Mouse (Mus musculus): ENCODE data around the gene Eif4e2. TPM values are rescaled to one million over a fixed set of nuclear protein-coding genes. Genes with fewer than 3 reads are reported as not detected.

Eif4e2 gene
- total RNA-seq (2021), result 10 to 100 TPM; 76.6 to 85.7 TPM
- long read RNA-seq, experiment 1, transcript Eif4e2-202 (7 exons, 3,394 nt), result minor isoform, 5 of 63 reads
- long read RNA-seq, experiment 1, transcript Eif4e2-203 (6 exons, 1,569 nt), result major isoform, 8 of 63 reads
- long read RNA-seq, experiment 1, transcript Eif4e2-204 (7 exons, 1,119 nt), result minor isoform, 6 of 63 reads
- long read RNA-seq, experiment 1, partial matches to known transcripts, result 3 of 63 reads
- long read RNA-seq, experiment 1, other reads (novel, unspliced or antisense), result 35 of 63 reads
- long read RNA-seq, experiment 2, transcript Eif4e2-202 (7 exons, 3,394 nt), result minor isoform, 15 of 151 reads
- long read RNA-seq, experiment 2, transcript Eif4e2-204 (7 exons, 1,119 nt), result major isoform, 35 of 151 reads
- long read RNA-seq, experiment 2, transcript Eif4e2-207 (8 exons, 3,473 nt), result minor isoform, 9 of 151 reads
- long read RNA-seq, experiment 2, transcript Eif4e2-206 (7 exons, 1,807 nt), result minor isoform, 16 of 151 reads
- long read RNA-seq, experiment 2, partial matches to known transcripts, result 3 of 151 reads
- long read RNA-seq, experiment 2, other reads (novel, unspliced or antisense), result 64 of 151 reads

- DNase-seq (ENCODE audit: low spot score in 2 of 2), result peak; percentile 86 to 90
Observed at GRCm38 (mm10) chr1:87213735-87214704, at the start of gene Eif4e2. Gene Eif4e2, plus strand, starts transcription at chr1:87213914.

DNA sequence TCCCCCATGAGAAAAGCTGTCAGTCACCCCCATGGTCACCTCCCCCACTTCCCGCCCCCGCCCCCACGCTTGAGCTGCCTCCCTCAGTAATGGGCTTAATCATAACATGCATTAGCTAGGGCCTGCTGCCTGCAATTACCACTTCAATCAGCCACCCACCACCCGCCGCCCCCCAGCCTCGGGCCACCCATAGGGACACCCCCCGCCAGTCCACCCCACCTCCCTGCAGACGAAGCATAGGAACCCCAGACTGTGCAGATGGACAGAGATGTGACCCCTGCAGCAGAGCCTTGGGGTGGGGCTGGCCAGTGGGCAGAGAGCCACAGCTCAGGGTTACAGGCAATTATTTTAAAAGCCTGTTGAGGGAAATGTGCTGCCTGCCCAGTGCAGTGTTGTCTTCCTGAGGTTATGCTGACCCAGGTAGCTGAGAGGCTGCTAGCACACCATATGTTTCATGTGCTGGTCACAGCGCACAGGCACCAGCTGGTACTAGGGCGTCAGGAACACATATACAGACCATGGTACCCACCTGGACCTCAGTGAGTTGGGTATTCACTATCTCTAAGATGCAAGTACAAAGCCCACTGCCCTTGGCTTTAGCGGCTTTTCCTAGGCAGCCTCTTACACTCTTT is 49.4 kb upstream of the Eif4e2 start:
- DNase-seq (ENCODE audit: low spot score in 2 of 2), result no peak

- DNase-seq (ENCODE audit: low spot score in 2 of 2), result no peak
Observed at GRCm38 (mm10) chr1:87164796-87165184, 48.9 kb upstream of the Eif4e2 start.

- DNase-seq (ENCODE audit: low spot score in 2 of 2), result no peak
Observed at GRCm38 (mm10) chr1:87170458-87170857, 43.3 kb upstream of the Eif4e2 start.

DNA sequence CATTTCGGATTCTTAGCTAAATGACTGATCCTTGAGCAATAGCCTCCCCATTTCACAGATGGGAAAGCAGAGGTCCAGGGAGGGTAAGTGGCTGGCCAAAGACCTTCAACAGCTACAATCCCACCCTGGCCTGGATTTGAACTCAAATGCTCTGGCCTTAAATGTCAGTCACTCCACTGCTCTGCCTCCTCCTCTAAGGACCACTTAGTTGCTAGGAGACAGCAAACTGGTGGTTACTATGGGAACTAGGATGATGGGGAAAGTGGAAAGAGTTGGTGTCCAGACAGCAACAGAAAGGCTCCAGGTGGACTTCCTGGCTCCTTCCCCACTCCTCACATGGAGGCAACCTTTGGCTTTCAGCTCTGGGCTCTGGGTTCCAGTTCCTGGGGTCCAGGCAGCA is 42.4 kb upstream of the Eif4e2 start:
- no peak for DNase-seq (ENCODE audit: low spot score in 2 of 2)

GRCm38 (mm10) chr1:87172316-87172715 is 41.4 kb upstream of the Eif4e2 start:
- no peak for DNase-seq (ENCODE audit: low spot score in 2 of 2)

- DNase-seq (ENCODE audit: low spot score in 2 of 2), result peak; percentile 69 to 74
Observed at GRCm38 (mm10) chr1:87174006-87174955, 39.4 kb upstream of the Eif4e2 start.

DNA sequence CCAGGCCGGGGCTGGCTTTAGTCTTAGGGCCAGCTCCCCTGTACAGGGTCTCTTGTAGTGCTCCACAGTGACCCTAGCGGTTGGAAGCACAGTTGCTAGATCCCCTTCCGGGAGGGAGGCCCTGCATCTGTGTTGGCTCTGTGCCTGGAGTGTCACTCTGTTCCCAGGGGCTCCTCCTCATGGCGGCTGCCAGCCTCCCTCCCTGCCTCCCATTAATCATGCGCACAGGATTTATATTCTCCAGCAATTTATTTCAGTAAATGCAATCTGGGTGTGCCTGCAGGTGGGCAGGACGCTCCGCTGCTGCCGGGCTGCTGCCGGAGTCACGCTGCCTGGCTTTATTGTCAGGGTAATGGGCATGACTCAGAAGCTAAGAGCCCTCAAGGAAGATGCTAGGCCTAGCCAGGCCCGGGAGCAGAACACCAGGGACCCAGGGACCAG is 37.8 kb upstream of the Eif4e2 start:
- no peak for DNase-seq (ENCODE audit: low spot score in 2 of 2)

- DNase-seq (ENCODE audit: low spot score in 2 of 2), result peak in 1 of 2 experiments; percentile 40
Observed at GRCm38 (mm10) chr1:87180896-87181295, 32.8 kb upstream of the Eif4e2 start.

GRCm38 (mm10) chr1:87183013-87183412 is 30.7 kb upstream of the Eif4e2 start, which contains the start of gene Prss56:
Gene Prss56, plus strand, starts transcription at chr1:87183313.
- no peak for DNase-seq (ENCODE audit: low spot score in 2 of 2)

GRCm38 (mm10) chr1:87183998-87184750 is 29.5 kb upstream of the Eif4e2 start:
- no peak for DNase-seq (ENCODE audit: low spot score in 2 of 2)

GRCm38 (mm10) chr1:87184751-87185139 is 29.0 kb upstream of the Eif4e2 start:
- peak; percentile 80 to 83 for DNase-seq (ENCODE audit: low spot score in 2 of 2)

DNA sequence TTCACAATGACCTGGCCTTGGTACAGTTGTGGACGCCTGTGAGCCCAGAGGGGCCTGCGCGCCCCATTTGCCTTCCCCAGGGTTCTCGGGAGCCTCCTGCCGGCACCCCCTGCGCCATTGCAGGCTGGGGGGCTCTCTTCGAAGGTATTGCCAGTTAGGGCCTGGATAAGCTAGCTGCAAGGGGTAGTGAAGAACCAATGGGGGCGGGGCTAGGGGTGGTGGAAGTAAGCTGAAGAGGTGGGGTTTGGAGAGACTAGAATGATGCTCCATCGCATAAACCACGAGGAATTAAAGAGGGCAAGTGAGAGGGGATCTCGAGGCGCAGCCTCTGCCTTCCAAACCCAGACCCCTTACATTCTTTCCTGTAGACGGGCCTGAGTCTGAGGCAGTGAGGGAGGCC is 28.2 kb upstream of the Eif4e2 start:
- no peak for DNase-seq (ENCODE audit: low spot score in 2 of 2)

DNA sequence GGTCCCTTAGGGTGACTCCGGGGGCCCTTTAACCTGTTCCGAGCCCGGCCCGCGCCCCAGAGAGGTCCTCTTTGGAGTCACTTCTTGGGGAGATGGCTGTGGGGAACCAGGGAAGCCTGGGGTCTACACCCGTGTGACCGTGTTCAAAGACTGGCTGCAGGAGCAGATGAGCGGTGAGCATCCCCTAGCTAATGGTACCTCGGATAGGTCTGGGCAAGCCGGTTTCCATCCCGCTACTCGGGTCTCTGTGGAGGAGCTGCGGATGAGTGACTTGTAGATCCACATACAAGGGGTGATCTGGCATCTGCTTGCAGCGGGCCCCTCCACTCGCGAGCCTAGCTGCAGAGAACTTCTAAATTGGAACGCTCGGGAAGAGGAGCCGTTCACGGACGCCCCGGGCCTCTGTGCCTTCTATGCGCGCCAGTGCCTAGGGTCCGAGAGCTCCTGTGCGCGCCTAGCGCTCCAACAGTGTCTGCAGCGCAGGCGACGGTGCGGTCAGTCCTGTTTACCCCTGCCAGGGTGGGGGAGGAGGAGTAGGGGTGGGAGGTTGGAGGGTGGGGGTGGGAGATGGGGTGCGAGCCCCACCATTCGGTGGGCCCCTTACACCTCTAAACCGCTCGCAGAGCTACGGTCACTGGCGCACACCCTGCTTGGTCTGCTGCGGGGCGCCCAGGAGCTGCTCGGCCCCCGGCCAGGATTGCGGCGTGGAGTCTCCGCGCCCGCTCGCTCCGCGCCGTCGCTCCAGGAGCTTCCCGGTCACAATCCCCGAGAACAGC is 27.3 kb upstream of the Eif4e2 start:
- DNase-seq (ENCODE audit: low spot score in 2 of 2), result no peak

DNA sequence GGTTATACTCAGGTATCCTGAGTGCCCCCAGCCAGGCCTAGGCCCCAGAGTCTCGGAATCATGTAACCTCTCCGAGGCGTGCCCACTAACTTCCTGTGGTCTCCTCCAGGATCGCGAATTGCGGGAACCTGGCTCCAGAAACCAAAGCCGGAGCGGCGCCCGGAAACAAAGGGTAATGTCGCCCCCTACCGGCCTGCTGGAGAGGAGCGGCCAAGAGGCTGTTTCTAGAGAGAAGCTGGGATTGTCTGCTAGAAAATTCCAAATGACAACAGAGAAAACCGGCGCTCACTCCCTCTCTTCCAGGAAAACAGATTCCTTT is 26.7 kb upstream of the Eif4e2 start:
- peak; percentile 79 for DNase-seq (ENCODE audit: low spot score in 2 of 2)

DNA sequence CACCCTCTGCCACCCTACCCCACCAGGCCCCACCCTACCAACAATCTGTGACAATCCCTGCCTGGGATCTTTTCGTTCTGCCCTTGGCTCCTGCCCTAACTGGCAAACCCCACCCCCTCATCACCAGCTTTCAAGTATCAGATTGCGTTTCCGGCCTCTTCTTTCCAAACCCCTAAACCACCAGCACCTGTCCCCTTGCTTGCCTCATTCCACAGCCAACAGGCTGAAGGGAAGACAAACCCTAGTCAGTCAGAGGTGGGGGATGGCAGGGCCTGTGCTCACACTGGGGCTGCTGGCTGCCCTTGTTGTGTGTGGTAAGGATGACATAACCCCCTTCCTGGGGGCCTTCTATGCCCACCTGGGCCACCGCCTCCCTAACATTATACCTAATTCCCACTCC is 23.3 kb upstream of the Eif4e2 start, which contains the start of gene Chrnd:
Gene Chrnd (plus strand): TSS at position 179 of the 400 bp plus-strand sequence.
- DNase-seq (ENCODE audit: low spot score in 2 of 2), result no peak

GRCm38 (mm10) chr1:87197296-87197695 is 16.4 kb upstream of the Eif4e2 start:
- no peak for DNase-seq (ENCODE audit: low spot score in 2 of 2)
